Mouse (Mus musculus) ES-CJ7 (cell line): ENCODE measurements around the gene Vmn1r189.
"Not testable (repeated sequence)": the region's sequence is repeated elsewhere in the genome, so short reads cannot be mapped to it uniquely, and the experiment has no call there.

Experiments
- DNase-seq: peaks from one replicate; pipeline ENCODE4 v3.0.0; 2011; ENCODE audit warnings: low read depth, low spot score

The Vmn1r189 gene

GRCm38 (mm10) chr13:22105724-22106123 lies at the start of gene Vmn1r189:
Gene Vmn1r189 (minus strand): TSS chr13:22105824.
- not testable (repeated sequence) for DNase-seq

GRCm38 (mm10) chr13:22136495-22137293 lies 31.1 kb upstream of the Vmn1r189 start:
- DNase-seq = not testable (repeated sequence)

GRCm38 (mm10) chr13:22084140-22084539 lies 21.5 kb downstream of the Vmn1r189 start, which contains the start of gene Vmn1r188:
Gene Vmn1r188 (plus strand): TSS chr13:22084440.
- DNase-seq = not testable (repeated sequence)

GRCm38 (mm10) chr13:22063468-22063867 lies 42.2 kb downstream of the Vmn1r189 start:
- no peak for DNase-seq

GRCm38 (mm10) chr13:22061422-22061821 lies 44.2 kb downstream of the Vmn1r189 start:
- no peak for DNase-seq

GRCm38 (mm10) chr13:22053754-22054153 lies 51.9 kb downstream of the Vmn1r189 start:
- no peak for DNase-seq

GRCm38 (mm10) chr13:22051523-22051859 lies 54.1 kb downstream of the Vmn1r189 start:
- no peak for DNase-seq

GRCm38 (mm10) chr13:22050591-22051522 lies 54.8 kb downstream of the Vmn1r189 start:
- peak; percentile 96 for DNase-seq
